In genomic region chr2:157057186-157057585, GRCm38 (mm10) we compare ENCODE assay signal across 21 mouse cellular contexts. TPM values are rescaled to one million over a fixed set of nuclear protein-coding genes. Genes with fewer than 3 reads are reported as not detected.
DNase-seq lines count a peak whose midpoint lies in the region; ATAC-seq and TF ChIP-seq lines count a peak whose summit lies in the region.
"Had no signal": no experiment of that assay in that cellular context is flagged by ENCODE, and none has a peak within 500 bp of the region (broad histone marks: within the 10 kb centered on the region; RNA-seq: fewer than 3 reads in every experiment).

No protein-coding gene starts in this region.

- peaks cover 46% of the 10 kb centered on the region for H3K4me1 ChIP-seq in heart, embryonic 10.5 days
- H3K4me1 ChIP-seq in limb, embryonic 12.5 days (replicated peaks), result peaks cover 26% of the 10 kb centered on the region
- peaks cover 24% of the 10 kb centered on the region for H3K4me1 ChIP-seq in limb, embryonic 10.5 days
- 0 out of 2 replicates have a peak, but pooled peaks cover 2% of the 10 kb centered on the region for H3K4me1 ChIP-seq in cortical plate, adult 2 months (ENCODE audit: control insufficient read depth, insufficient read depth, low read length)

- peak; percentile 46 for DNase-seq in adrenal gland, postnatal 14 days
- DNase-seq in adrenal gland, postnatal 4 days (ENCODE audit: low spot score in 2 of 2), result no peak
- DNase-seq in heart, embryonic 10.5 days (ENCODE audit: low spot score), result no peak
- DNase-seq in heart, adult 8-10 months (ENCODE audit: low spot score), result no peak
- no peak for DNase-seq in limb, embryonic 10.5 days (ENCODE audit: low spot score)
- DNase-seq in urinary bladder, postnatal 36 days (ENCODE audit: low spot score in 2 of 2), result no peak
- DNase-seq: gastrocnemius, postnatal 25 days; kidney, adult 9 months; kidney, postnatal 4 days; lung, embryonic 14.5 days; right cerebral cortex, postnatal 25 days had no signal

- H3K9me3 ChIP-seq in heart, embryonic 10.5 days, result no peaks in the 10 kb centered on the region
- no peaks in the 10 kb centered on the region for H3K9me3 ChIP-seq in limb, embryonic 12.5 days
- no peaks in the 10 kb centered on the region for H3K9me3 ChIP-seq in limb, embryonic 10.5 days (replicated peaks)
- H3K9me3 ChIP-seq: midbrain, embryonic 12.5 days had no signal

- no peak overlapping the region for H3K4me2 ChIP-seq in limb, embryonic 12.5 days
- H3K4me2 ChIP-seq: heart, embryonic 11.5 days; liver, embryonic 11.5 days; lung, embryonic 14.5 days; midbrain, embryonic 12.5 days had no signal

- no peak for TF ChIP-seq CTCF in cortical plate, adult 2 months (IDR thresholded peaks at IDR 0.05; ENCODE audit: extremely low read depth, insufficient read depth, low read length)

- no peak overlapping the region for H3K9ac ChIP-seq in limb, embryonic 12.5 days (replicated peaks)
- H3K9ac ChIP-seq: lung, embryonic 14.5 days; midbrain, embryonic 12.5 days had no signal

- no peak for ATAC-seq in limb, embryonic 12.5 days (ENCODE audit: insufficient number of reproducible peaks, insufficient read depth, low FRiP score, low TSS enrichment, low read depth)
- ATAC-seq: inflammation-experienced regulatory T-cells, adult 6 months had no signal

- TF ChIP-seq POLR2A in cortical plate, adult 2 months (IDR thresholded peaks at IDR 0.05; ENCODE audit: extremely low read depth, insufficient read depth, low read length), result no peak

- peak overlapping the region; percentile 2; the same call in 1 of the 2 replicates for H3K27ac ChIP-seq in heart, embryonic 10.5 days
- H3K27ac ChIP-seq in limb, embryonic 12.5 days, result 0 out of 2 replicates have a peak overlapping the region, but pooled peaks have one; percentile 8
- H3K27ac ChIP-seq in limb, embryonic 10.5 days, result no peak overlapping the region
- H3K27ac ChIP-seq in cortical plate, adult 2 months (ENCODE audit: insufficient read depth, low read length), result peak overlapping the region; percentile 4; the same call in 1 of the 2 replicates

- WGBS in heart, embryonic 10.5 days, result 94% methylated on average over 3 of the region's 3 CpGs
- WGBS in limb, embryonic 12.5 days, result 87% methylated on average over 3 of the region's 3 CpGs
- 97% methylated on average over 3 of the region's 3 CpGs for WGBS in limb, embryonic 10.5 days

- peaks cover 62% of the 10 kb centered on the region for H3K36me3 ChIP-seq in heart, embryonic 10.5 days
- H3K36me3 ChIP-seq in limb, embryonic 12.5 days, result peaks cover 68% of the 10 kb centered on the region
- peaks cover 92% of the 10 kb centered on the region for H3K36me3 ChIP-seq in limb, embryonic 10.5 days

- no peaks in the 10 kb centered on the region for H3K27me3 ChIP-seq in heart, embryonic 10.5 days (ENCODE audit: insufficient read depth, poor library complexity, severe bottlenecking)
- no peaks in the 10 kb centered on the region for H3K27me3 ChIP-seq in limb, embryonic 12.5 days
- H3K27me3 ChIP-seq in limb, embryonic 10.5 days (ENCODE audit: low read depth, poor library complexity, severe bottlenecking), result no peaks in the 10 kb centered on the region
- H3K27me3 ChIP-seq: midbrain, embryonic 12.5 days had no signal

- no peak overlapping the region for H3K4me3 ChIP-seq in heart, embryonic 10.5 days
- H3K4me3 ChIP-seq in limb, embryonic 12.5 days (replicated peaks), result no peak overlapping the region
- H3K4me3 ChIP-seq in limb, embryonic 10.5 days, result no peak overlapping the region
- H3K4me3 ChIP-seq in cortical plate, adult 2 months (ENCODE audit: insufficient read depth, low read length), result no peak overlapping the region
- H3K4me3 ChIP-seq: midbrain, embryonic 12.5 days had no signal

RNA-seq across cellular contexts. Expression of gene Soga1, which starts 21.9 kb away (rescaled TPM):
- total RNA-seq in adrenal gland, postnatal 14 days (2021), result 31.9 and 33.5 TPM in 2 replicates
- total RNA-seq in adrenal gland, postnatal 4 days (2021), result 10 to 100 TPM; 46.3 to 47.0 TPM
- 2.2 and 3.9 TPM in 2 replicates for polyA plus RNA-seq in heart, embryonic 10.5 days (2016; fragmentation: Nextera tagmentation; extraction: Ambion mirVana)
- total RNA-seq in heart, adult 8-10 months (2022), result 10 to 100 TPM in 1 of 4 experiments, 1 to 10 TPM in 3; 8.7 to 11.1 (median 8.9) TPM
- 5.0 and 5.6 TPM in 2 replicates for polyA plus RNA-seq in limb, embryonic 12.5 days (2016; fragmentation: Nextera tagmentation; extraction: Ambion mirVana)
- 5.3 and 5.7 TPM in 2 replicates for polyA plus RNA-seq in limb, embryonic 10.5 days (2016; fragmentation: Nextera tagmentation; extraction: Ambion mirVana)
- 5.8 and 6.8 TPM in 2 replicates for polyA plus RNA-seq in cortical plate, adult 2 months (2012; rRNA removed)

RNA-seq across cellular contexts. Expression of gene Tldc2, which starts 29.7 kb away (rescaled TPM):
- not detected in 2 replicates for total RNA-seq in adrenal gland, postnatal 14 days (2021)
- not detected for total RNA-seq in adrenal gland, postnatal 4 days (2021)
- polyA plus RNA-seq in heart, embryonic 10.5 days (2016; fragmentation: Nextera tagmentation; extraction: Ambion mirVana), result not detected in 2 replicates
- not detected for total RNA-seq in heart, adult 8-10 months (2022)
- not detected in 2 replicates for polyA plus RNA-seq in limb, embryonic 12.5 days (2016; fragmentation: Nextera tagmentation; extraction: Ambion mirVana)
- polyA plus RNA-seq in limb, embryonic 10.5 days (2016; fragmentation: Nextera tagmentation; extraction: Ambion mirVana), result not detected in 2 replicates
- not detected in 2 replicates for polyA plus RNA-seq in cortical plate, adult 2 months (2012; rRNA removed)
- total RNA-seq: gastrocnemius, postnatal 25 days; heart, postnatal 25 days; layer of hippocampus, postnatal 25 days; left cerebral cortex, postnatal 25 days had no signal
- polyA plus RNA-seq: inflammation-experienced regulatory T-cells, adult 6 months; liver, embryonic 11.5 days; lung, embryonic 14.5 days; midbrain, embryonic 12.5 days; stomach, embryonic 16.5 days had no signal

RNA-seq across cellular contexts. Expression of gene Dsn1, which starts 50.2 kb away (rescaled TPM):
- total RNA-seq in adrenal gland, postnatal 14 days (2021), result 8.3 and 9.2 TPM in 2 replicates
- total RNA-seq in adrenal gland, postnatal 4 days (2021), result 10 to 100 TPM; 19.9 to 22.3 TPM
- 43.7 and 44.0 TPM in 2 replicates for polyA plus RNA-seq in heart, embryonic 10.5 days (2016; fragmentation: Nextera tagmentation; extraction: Ambion mirVana)
- 1 to 10 TPM; 1.1 to 2.2 (median 1.6) TPM for total RNA-seq in heart, adult 8-10 months (2022)
- polyA plus RNA-seq in limb, embryonic 12.5 days (2016; fragmentation: Nextera tagmentation; extraction: Ambion mirVana), result 54.1 and 58.8 TPM in 2 replicates
- 51.3 and 61.5 TPM in 2 replicates for polyA plus RNA-seq in limb, embryonic 10.5 days (2016; fragmentation: Nextera tagmentation; extraction: Ambion mirVana)
- polyA plus RNA-seq in cortical plate, adult 2 months (2012; rRNA removed), result 5.4 and 5.8 TPM in 2 replicates
